Mouse (Mus musculus) megakaryocyte-erythroid progenitor cell, adult 5-6 weeks (primary cell): ENCODE data around the gene Tmprss6. TPM values are rescaled to one million over a fixed set of nuclear protein-coding genes. Genes with fewer than 3 reads are reported as not detected.

Experiments
- ATAC-seq: replicated peaks from 2 replicates; pipeline ENCODE4 v1.8.0; 2016; ENCODE audit warnings: mild to moderate bottlenecking, inconsistent platforms; ENCODE audit not compliant: severe bottlenecking, poor library complexity, low FRiP score, low TSS enrichment
- total RNA-seq, 2 experiments: library from RNA; stranded (forward) in 1 of 2; stranded (reverse) in 1 of 2; fragments of 200-1000, 215-1000 nt in 1 of 2; fragments of >200 nt in 1 of 2; fragmentation: Nextera tagmentation in 1 of 2; gene quantifications; 2 replicates each; pipeline ENCODE4 v1.2.3; 2014 to 2017

The Tmprss6 gene
- total RNA-seq, 2 experiments from 2014 or later = not detected

- ATAC-seq = no peak
These were observed 72.9 kb downstream of the Tmprss6 start, which contains the start of gene Tex33 for GRCm38 (mm10) chr15:78395478-78395962. Gene Tex33 (minus strand): TSS chr15:78395912.

DNA sequence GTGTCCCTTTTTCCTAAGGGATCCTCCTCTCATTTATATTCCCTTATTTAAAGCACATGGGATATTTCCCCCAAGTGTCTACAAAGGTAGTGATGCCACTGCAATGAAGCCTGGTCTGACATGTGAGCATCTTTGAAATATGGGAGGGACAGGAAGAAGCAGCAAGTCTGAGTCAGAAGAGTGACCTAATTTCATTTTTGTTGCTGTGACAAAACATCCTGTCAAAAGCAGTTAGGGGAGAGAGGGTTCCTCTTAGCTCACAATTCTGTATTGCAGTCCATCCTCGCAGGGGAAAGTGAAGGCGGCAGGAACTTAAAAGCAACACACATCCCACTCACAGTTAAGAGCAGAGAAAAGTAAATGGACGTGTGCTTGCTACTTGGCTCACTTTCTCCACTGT, 77.6 kb downstream of the Tmprss6 start:
- ATAC-seq = no peak

Other genes starting within 250 kb of the Tmprss6 start
- 2.9 and 6.6 TPM in 2 replicates for gene Ncf4, start 223.8 kb downstream of the Tmprss6 start, total RNA-seq (2014; fragmentation: Nextera tagmentation)
- gene Ncf4, start 223.8 kb downstream of the Tmprss6 start, total RNA-seq (2017) = 4.8 TPM in 2 replicates
- gene Csf2rb2, start 162.9 kb downstream of the Tmprss6 start, total RNA-seq (2014; fragmentation: Nextera tagmentation) = 2.4 TPM in 1 of 2 replicates, not detected in the other
- gene Csf2rb2, start 162.9 kb downstream of the Tmprss6 start, total RNA-seq (2017) = 0.30 TPM in 1 of 2 replicates, not detected in the other
- gene Csf2rb, start 142.9 kb downstream of the Tmprss6 start, total RNA-seq (2014; fragmentation: Nextera tagmentation) = 0.11 and 2.9 TPM in 2 replicates
- 0.33 and 1.7 TPM in 2 replicates for gene Csf2rb, start 142.9 kb downstream of the Tmprss6 start, total RNA-seq (2017)
- not detected in 2 replicates for gene Tex33, start 72.7 kb downstream of the Tmprss6 start, total RNA-seq (2014; fragmentation: Nextera tagmentation)
- not detected in 2 replicates for gene Tex33, start 72.7 kb downstream of the Tmprss6 start, total RNA-seq (2017)
- 6.4 and 10.2 TPM in 2 replicates for gene Tst, start 62.7 kb downstream of the Tmprss6 start, total RNA-seq (2014; fragmentation: Nextera tagmentation)
- 0.80 and 2.1 TPM in 2 replicates for gene Tst, start 62.7 kb downstream of the Tmprss6 start, total RNA-seq (2017)
- gene Mpst, start 62.2 kb downstream of the Tmprss6 start, total RNA-seq (2014; fragmentation: Nextera tagmentation) = 18.7 and 23.2 TPM in 2 replicates
- gene Mpst, start 62.2 kb downstream of the Tmprss6 start, total RNA-seq (2017) = 37.0 and 41.1 TPM in 2 replicates
- gene Kctd17, start 40.1 kb downstream of the Tmprss6 start, total RNA-seq (2014; fragmentation: Nextera tagmentation) = 0.82 TPM in 1 of 2 replicates, not detected in the other
- gene Kctd17, start 40.1 kb downstream of the Tmprss6 start, total RNA-seq (2017) = 2.2 TPM in 1 of 2 replicates, not detected in the other
- gene Il2rb, start 26.6 kb upstream of the Tmprss6 start, total RNA-seq (2014; fragmentation: Nextera tagmentation) = 8.6 and 18.4 TPM in 2 replicates
- 0.88 and 9.5 TPM in 2 replicates for gene Il2rb, start 26.6 kb upstream of the Tmprss6 start, total RNA-seq (2017)
- 3.1 and 6.9 TPM in 2 replicates for gene C1qtnf6, start 62.8 kb upstream of the Tmprss6 start, total RNA-seq (2014; fragmentation: Nextera tagmentation)
- gene C1qtnf6, start 62.8 kb upstream of the Tmprss6 start, total RNA-seq (2017) = 0.14 and 1.7 TPM in 2 replicates
- gene Sstr3, start 76.1 kb upstream of the Tmprss6 start, total RNA-seq (2014; fragmentation: Nextera tagmentation) = not detected in 2 replicates
- gene Sstr3, start 76.1 kb upstream of the Tmprss6 start, total RNA-seq (2017) = not detected in 2 replicates
- 134 and 169 TPM in 2 replicates for gene Rac2, start 104.1 kb upstream of the Tmprss6 start, total RNA-seq (2014; fragmentation: Nextera tagmentation)
- 33.0 and 80.9 TPM in 2 replicates for gene Rac2, start 104.1 kb upstream of the Tmprss6 start, total RNA-seq (2017)
- gene Cyth4, start 128.4 kb upstream of the Tmprss6 start, total RNA-seq (2014; fragmentation: Nextera tagmentation) = 7.0 and 18.8 TPM in 2 replicates
- 12.9 and 13.1 TPM in 2 replicates for gene Cyth4, start 128.4 kb upstream of the Tmprss6 start, total RNA-seq (2017)